Comparison of ENCODE assay signal across 18 mouse cellular contexts in the genomic region with DNA sequence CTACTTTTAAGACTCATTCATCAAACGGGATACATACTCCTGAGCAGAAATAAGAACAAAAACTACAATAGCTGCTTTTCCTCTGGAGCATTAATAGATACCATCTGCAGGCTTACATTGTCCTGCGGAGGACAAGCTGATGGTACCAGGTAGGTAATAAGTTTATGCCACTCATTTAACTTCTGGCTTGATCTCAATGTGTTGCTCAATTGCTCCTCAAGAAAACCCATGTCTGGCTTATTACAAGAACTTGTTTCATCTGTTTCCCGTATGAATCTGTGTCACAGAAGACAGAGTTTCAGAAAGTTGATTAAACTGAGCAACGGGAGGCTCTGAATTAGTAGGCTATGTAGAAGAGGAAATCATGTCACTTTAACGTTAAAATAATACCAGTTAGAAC.
DNase-seq lines count a peak whose midpoint lies in the region; ATAC-seq lines count a peak whose summit lies in the region.
"Had no signal": no experiment of that assay in that cellular context is flagged by ENCODE, and none has a peak within 500 bp of the region (broad histone marks: within the 10 kb centered on the region; RNA-seq: fewer than 3 reads in every experiment).

No protein-coding gene starts in this region.

- no peaks in the 10 kb centered on the region for H3K27me3 ChIP-seq in heart, embryonic 16.5 days (ENCODE audit: control insufficient read depth, insufficient read depth, low read length)
- no peaks in the 10 kb centered on the region for H3K27me3 ChIP-seq in lung, embryonic 16.5 days (ENCODE audit: control insufficient read depth, insufficient read depth, low read depth, low read length)
- no peaks in the 10 kb centered on the region for H3K27me3 ChIP-seq in embryonic facial prominence, embryonic 14.5 days (replicated peaks; ENCODE audit: control insufficient read depth, insufficient read depth, low read length)
- no peaks in the 10 kb centered on the region for H3K27me3 ChIP-seq in midbrain, embryonic 15.5 days (replicated peaks)
- H3K27me3 ChIP-seq: forebrain, embryonic 12.5 days; hindbrain, embryonic 13.5 days had no signal

- H3K4me2 ChIP-seq in heart, embryonic 16.5 days (ENCODE audit: low read depth, low read length): no peak overlapping the region
- H3K4me2 ChIP-seq in lung, embryonic 16.5 days (ENCODE audit: low read depth, low read length): no peak overlapping the region
- H3K4me2 ChIP-seq in embryonic facial prominence, embryonic 14.5 days (ENCODE audit: low read depth, low read length): no peak overlapping the region
- no peak overlapping the region for H3K4me2 ChIP-seq in midbrain, embryonic 15.5 days
- H3K4me2 ChIP-seq: forebrain, embryonic 12.5 days; hindbrain, embryonic 13.5 days had no signal

- no peak for DNase-seq in heart, adult 18-20 months
- no peak for DNase-seq in lung, postnatal 10 days
- DNase-seq in embryonic facial prominence, embryonic 14.5 days (ENCODE audit: low spot score): no peak
- DNase-seq in gastrocnemius, postnatal 25 days: no peak
- DNase-seq: adrenal gland, postnatal 10 days; cerebellum, adult 11 months; cerebellum, adult 8-10 months; cerebellum, postnatal 14 days; embryo, embryonic 11 days; gastrocnemius, postnatal 10 days; heart, postnatal 14 days had no signal

- no peak overlapping the region for H3K9ac ChIP-seq in heart, embryonic 16.5 days (ENCODE audit: low read length)
- no peak overlapping the region for H3K9ac ChIP-seq in lung, embryonic 16.5 days (ENCODE audit: low read length)
- no peak overlapping the region for H3K9ac ChIP-seq in embryonic facial prominence, embryonic 14.5 days (ENCODE audit: low read depth, low read length)
- no peak overlapping the region for H3K9ac ChIP-seq in midbrain, embryonic 15.5 days
- H3K9ac ChIP-seq: forebrain, embryonic 12.5 days; hindbrain, embryonic 13.5 days had no signal

- peaks cover 20% of the 10 kb centered on the region for H3K4me1 ChIP-seq in heart, embryonic 16.5 days (ENCODE audit: control insufficient read depth, insufficient read depth, low read length)
- H3K4me1 ChIP-seq in lung, embryonic 16.5 days (replicated peaks; ENCODE audit: control insufficient read depth, insufficient read depth, low read length): peaks cover 18% of the 10 kb centered on the region
- peaks cover 38% of the 10 kb centered on the region for H3K4me1 ChIP-seq in embryonic facial prominence, embryonic 14.5 days (ENCODE audit: control insufficient read depth, insufficient read depth, low read length)
- H3K4me1 ChIP-seq in midbrain, embryonic 15.5 days: no peaks in the 10 kb centered on the region
- H3K4me1 ChIP-seq: forebrain, embryonic 12.5 days had no signal

- H3K27ac ChIP-seq in heart, embryonic 16.5 days (ENCODE audit: low read length): peak overlapping the region; percentile 31; the same call in 1 of the 2 replicates
- peak overlapping the region; percentile 43; the same call in 1 of the 2 replicates for H3K27ac ChIP-seq in lung, embryonic 16.5 days (ENCODE audit: low read length)
- H3K27ac ChIP-seq in embryonic facial prominence, embryonic 14.5 days (replicated peaks; ENCODE audit: low read depth, low read length): peak overlapping the region; percentile 94
- H3K27ac ChIP-seq in midbrain, embryonic 15.5 days: no peak overlapping the region
- H3K27ac ChIP-seq: forebrain, embryonic 12.5 days; hindbrain, embryonic 13.5 days; hindbrain, postnatal 0 days had no signal

- peaks cover 2% of the 10 kb centered on the region; the same call in 1 of the 2 replicates for H3K9me3 ChIP-seq in heart, embryonic 16.5 days (replicated peaks; ENCODE audit: control insufficient read depth, low read length)
- no peaks in the 10 kb centered on the region for H3K9me3 ChIP-seq in lung, embryonic 16.5 days (ENCODE audit: control insufficient read depth, low read length)
- H3K9me3 ChIP-seq in embryonic facial prominence, embryonic 14.5 days (ENCODE audit: control insufficient read depth, low read length): peaks cover 6% of the 10 kb centered on the region
- no peaks in the 10 kb centered on the region for H3K9me3 ChIP-seq in midbrain, embryonic 15.5 days
- H3K9me3 ChIP-seq: forebrain, embryonic 12.5 days had no signal

- H3K4me3 ChIP-seq in heart, embryonic 16.5 days (ENCODE audit: low read length): no peak overlapping the region
- no peak overlapping the region for H3K4me3 ChIP-seq in lung, embryonic 16.5 days (ENCODE audit: low read length)
- H3K4me3 ChIP-seq in embryonic facial prominence, embryonic 14.5 days (ENCODE audit: low read depth, low read length): no peak overlapping the region
- H3K4me3 ChIP-seq in midbrain, embryonic 15.5 days: no peak overlapping the region
- H3K4me3 ChIP-seq: forebrain, embryonic 12.5 days; hindbrain, embryonic 13.5 days had no signal

- 75% methylated on average over 5 of the region's 5 CpGs for WGBS in heart, embryonic 16.5 days
- 77% methylated on average over 5 of the region's 5 CpGs for WGBS in lung, embryonic 16.5 days
- 45% methylated on average over 5 of the region's 5 CpGs for WGBS in embryonic facial prominence, embryonic 14.5 days
- 93% methylated on average over 5 of the region's 5 CpGs for whole genome bisulfite sequencing in midbrain, embryonic 15.5 days

- ATAC-seq in heart, embryonic 16.5 days (replicated peaks; ENCODE audit: extremely low read depth, insufficient read depth, low FRiP score): no peak
- no peak for ATAC-seq in lung, embryonic 16.5 days (ENCODE audit: low read depth)
- no peak for ATAC-seq in embryonic facial prominence, embryonic 14.5 days (ENCODE audit: low read depth)
- no peak for ATAC-seq in midbrain, embryonic 15.5 days (replicated peaks)
- ATAC-seq: forebrain, embryonic 16.5 days; hindbrain, postnatal 0 days had no signal

- no peaks in the 10 kb centered on the region for H3K36me3 ChIP-seq in heart, embryonic 16.5 days (ENCODE audit: control insufficient read depth, insufficient read depth)
- H3K36me3 ChIP-seq in lung, embryonic 16.5 days (ENCODE audit: control insufficient read depth, insufficient read depth, low read length): no peaks in the 10 kb centered on the region
- no peaks in the 10 kb centered on the region for H3K36me3 ChIP-seq in embryonic facial prominence, embryonic 14.5 days (ENCODE audit: control insufficient read depth, insufficient read depth, low read length)
- H3K36me3 ChIP-seq in midbrain, embryonic 15.5 days (replicated peaks): no peaks in the 10 kb centered on the region
- H3K36me3 ChIP-seq: forebrain, embryonic 12.5 days; hindbrain, embryonic 13.5 days had no signal
